Mouse (Mus musculus) megakaryocyte, embryonic 14.5 days (primary cell): Measurements from ENCODE around the gene Ypel5. TPM values are rescaled to one million over a fixed set of nuclear protein-coding genes. Genes with fewer than 3 reads are reported as not detected.

Experiments used
- H3K27me3 ChIP-seq: replicated peaks from 2 replicates; pipeline ENCODE3; 2012; ENCODE audit warnings: inconsistent platforms
- H3K36me3 ChIP-seq: replicated peaks from 2 replicates; pipeline ENCODE3; 2012; ENCODE audit warnings: low read length, inconsistent platforms, mixed read lengths
- H3K4me1 ChIP-seq: 2 replicates; pipeline ENCODE4 v1.6.1; 2012; ENCODE audit warnings: inconsistent platforms
- H3K4me3 ChIP-seq: replicated peaks from 2 replicates; pipeline ENCODE3; 2012; ENCODE audit warnings: moderate library complexity, mild to moderate bottlenecking, inconsistent platforms
- H3K9me3 ChIP-seq: 2 replicates; pipeline ENCODE4 v1.6.1; 2012; ENCODE audit warnings: inconsistent platforms
- FLI1 ChIP-seq: IDR thresholded peaks from 2 replicates; pipeline ENCODE4 v1.6.1; 2012; ENCODE audit warnings: low read length, inconsistent platforms, mixed read lengths
- GATA1 ChIP-seq: IDR thresholded peaks from 3 replicates; pipeline ENCODE4 v1.6.1; 2012; ENCODE audit warnings: mixed read lengths, low read length, inconsistent platforms, borderline replicate concordance
- polyA plus RNA-seq: library from polyadenylated mRNA; stranded (reverse); fragments of >175 nt; gene quantifications from 2 replicates; pipeline ENCODE4 v1.2.3, GENCODE M21; 2012; ENCODE audit warnings: low replicate concordance; ENCODE audit not compliant: insufficient read depth

Gene Ypel5
- polyA plus RNA-seq: 12.3 and 16.9 TPM in 2 replicates

- peaks cover 27% of the 10 kb centered on the region for H3K4me1 ChIP-seq
- H3K36me3 ChIP-seq: peaks cover 15% of the 10 kb centered on the region
- TF ChIP-seq FLI1: no peak
- no peak for TF ChIP-seq GATA1
- H3K4me3 ChIP-seq: peak within 1 kb of the TSS; percentile 98
- H3K27me3 ChIP-seq: peaks cover 2% of the 10 kb centered on the region
- H3K9me3 ChIP-seq: no peaks in the 10 kb centered on the region
These were observed at the start of gene Ypel5 for GRCm38 (mm10) chr17:72836158-72837115. TSS of gene Ypel5 (plus strand) at chr17:72836453.

- TF ChIP-seq GATA1 (no peak), FLI1 (no peak)
- peaks cover 8% of the 10 kb centered on the region for H3K4me1 ChIP-seq
- no peak overlapping the region for H3K4me3 ChIP-seq
- no peaks in the 10 kb centered on the region for H3K9me3 ChIP-seq
- no peaks in the 10 kb centered on the region for H3K36me3 ChIP-seq
- peaks cover 5% of the 10 kb centered on the region for H3K27me3 ChIP-seq
These were observed 48.3 kb upstream of the Ypel5 start for GRCm38 (mm10) chr17:72787886-72788436.

- no peak for TF ChIP-seq FLI1
- TF ChIP-seq GATA1: no peak
- Histone ChIP-seq H3K27me3 (no peaks in the 10 kb centered on the region), H3K4me1 (peaks cover 7% of the 10 kb centered on the region; the same call in 1 of the 2 replicates), H3K4me3 (no peak overlapping the region), H3K36me3 (no peaks in the 10 kb centered on the region), H3K9me3 (no peaks in the 10 kb centered on the region)
These were observed 43.0 kb upstream of the Ypel5 start for GRCm38 (mm10) chr17:72793278-72793677.

GRCm38 (mm10) chr17:72794660-72795059, 41.6 kb upstream of the Ypel5 start:
- Histone ChIP-seq H3K4me3 (no peak overlapping the region), H3K9me3 (no peaks in the 10 kb centered on the region), H3K36me3 (no peaks in the 10 kb centered on the region), H3K4me1 (peaks cover 6% of the 10 kb centered on the region; the same call in 1 of the 2 replicates), H3K27me3 (no peaks in the 10 kb centered on the region)
- TF ChIP-seq GATA1 (no peak), FLI1 (no peak)

GRCm38 (mm10) chr17:72795392-72796047, 40.7 kb upstream of the Ypel5 start:
- H3K4me1 ChIP-seq: peaks cover 6% of the 10 kb centered on the region; the same call in 1 of the 2 replicates
- H3K9me3 ChIP-seq: no peaks in the 10 kb centered on the region
- H3K36me3 ChIP-seq: no peaks in the 10 kb centered on the region
- H3K4me3 ChIP-seq: no peak overlapping the region
- TF ChIP-seq GATA1: no peak
- TF ChIP-seq FLI1: no peak
- no peaks in the 10 kb centered on the region for H3K27me3 ChIP-seq

- Histone ChIP-seq H3K4me1 (peaks cover 6% of the 10 kb centered on the region; the same call in 1 of the 2 replicates), H3K9me3 (no peaks in the 10 kb centered on the region), H3K36me3 (no peaks in the 10 kb centered on the region), H3K27me3 (no peaks in the 10 kb centered on the region), H3K4me3 (no peak overlapping the region)
- TF ChIP-seq GATA1: no peak
These were observed 39.7 kb upstream of the Ypel5 start for GRCm38 (mm10) chr17:72796506-72796905.

GRCm38 (mm10) chr17:72797867-72798266, 38.4 kb upstream of the Ypel5 start:
- no peak for TF ChIP-seq FLI1
- H3K36me3 ChIP-seq: no peaks in the 10 kb centered on the region
- H3K9me3 ChIP-seq: no peaks in the 10 kb centered on the region
- no peaks in the 10 kb centered on the region for H3K27me3 ChIP-seq
- peaks cover 6% of the 10 kb centered on the region; the same call in 1 of the 2 replicates for H3K4me1 ChIP-seq
- H3K4me3 ChIP-seq: no peak overlapping the region

- TF ChIP-seq GATA1 (no peak), FLI1 (no peak)
- H3K4me1 ChIP-seq: peaks cover 10% of the 10 kb centered on the region
- no peaks in the 10 kb centered on the region for H3K36me3 ChIP-seq
- peaks cover 9% of the 10 kb centered on the region for H3K27me3 ChIP-seq
- no peak overlapping the region for H3K4me3 ChIP-seq
- H3K9me3 ChIP-seq: peaks cover 3% of the 10 kb centered on the region; the same call in 1 of the 2 replicates
These were observed 26.2 kb upstream of the Ypel5 start for GRCm38 (mm10) chr17:72809942-72810654.
